Mouse (Mus musculus): ENCODE measurements around the gene Ablim2. TPM values are rescaled to one million over a fixed set of nuclear protein-coding genes. Genes with fewer than 3 reads are reported as not detected.

The Ablim2 gene
- polyA plus RNA-seq, 1 experiment: 2.2 TPM

DNA sequence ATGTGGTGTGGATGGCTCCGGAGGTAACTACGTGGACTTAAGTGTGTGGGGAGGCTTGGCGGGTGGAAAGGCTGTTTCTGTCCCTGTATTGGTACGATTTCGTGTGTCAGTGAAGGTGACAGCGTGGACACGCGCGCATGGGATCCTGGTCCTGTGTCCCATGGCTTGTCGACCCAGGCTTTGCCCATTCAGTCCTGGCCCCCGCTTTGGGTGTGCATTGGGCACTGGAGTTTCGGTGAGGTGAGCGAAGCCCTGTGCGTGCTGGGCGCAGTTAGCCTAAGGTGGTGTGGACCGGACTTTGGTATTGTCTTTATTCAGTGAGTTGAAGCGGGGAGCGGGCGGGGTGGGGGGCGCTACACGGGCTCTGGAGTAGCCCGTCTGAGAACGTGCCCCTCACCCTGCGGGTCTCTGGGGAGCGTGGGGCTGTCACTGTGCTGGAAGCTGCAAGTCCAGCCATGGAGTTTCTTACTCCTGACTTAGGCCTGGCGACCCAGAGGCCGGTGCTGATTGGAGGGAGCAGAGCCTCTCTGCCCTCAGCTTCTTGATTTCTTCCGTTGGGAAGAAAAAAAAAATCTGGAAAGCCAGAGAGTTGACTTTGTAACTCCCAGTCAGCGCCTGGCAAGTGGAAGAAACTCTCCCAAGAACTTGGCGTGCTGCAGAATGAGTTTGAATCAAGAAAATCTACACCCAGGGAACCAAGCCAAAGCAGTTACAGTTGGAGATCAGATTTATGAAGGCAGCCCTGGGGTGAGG lies 136.8 kb downstream of the Ablim2 start:
- no peak overlapping the region for H3K27ac ChIP-seq (ENCODE audit: control insufficient read depth, insufficient read depth, low read depth, low read length, poor library complexity)
- 36% methylated on average over 30 of the region's 30 CpGs for WGBS
- peak overlapping the region; percentile 73 for H3K4me3 ChIP-seq (replicated peaks; ENCODE audit: control insufficient read depth, low read depth, low read length)
- H3K4me1 ChIP-seq (ENCODE audit: control insufficient read depth, insufficient read depth, low read length): peaks cover 4% of the 10 kb centered on the region
- TF ChIP-seq POLR2A (IDR thresholded peaks at IDR 0.05; ENCODE audit: borderline replicate concordance, control insufficient read depth, low read depth, low read length) (no peak), CTCF (IDR thresholded peaks at IDR 0.05; ENCODE audit: control insufficient read depth, insufficient read depth, low read length) (no peak)

DNA sequence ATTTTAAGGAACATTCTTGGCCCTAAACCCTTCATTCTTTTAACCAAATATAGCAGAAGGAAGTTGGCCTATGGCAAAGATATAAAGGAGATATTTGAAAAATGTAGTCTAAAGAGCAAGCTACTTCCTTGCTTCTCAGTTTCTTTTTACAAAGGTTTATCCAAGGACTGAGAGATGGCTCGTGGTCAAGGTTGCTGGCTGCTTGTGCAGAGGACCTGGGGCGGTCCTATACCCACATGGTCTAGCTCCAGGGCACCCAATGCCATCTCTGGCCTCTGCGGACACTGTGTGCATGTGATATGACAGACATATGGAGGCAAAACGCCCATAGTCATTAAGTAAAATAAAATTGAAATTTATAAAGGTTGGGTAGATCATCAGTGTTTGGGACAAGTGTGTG lies 138.2 kb downstream of the Ablim2 start:
- WGBS: 63% methylated on average over 4 of the region's 4 CpGs

DNA sequence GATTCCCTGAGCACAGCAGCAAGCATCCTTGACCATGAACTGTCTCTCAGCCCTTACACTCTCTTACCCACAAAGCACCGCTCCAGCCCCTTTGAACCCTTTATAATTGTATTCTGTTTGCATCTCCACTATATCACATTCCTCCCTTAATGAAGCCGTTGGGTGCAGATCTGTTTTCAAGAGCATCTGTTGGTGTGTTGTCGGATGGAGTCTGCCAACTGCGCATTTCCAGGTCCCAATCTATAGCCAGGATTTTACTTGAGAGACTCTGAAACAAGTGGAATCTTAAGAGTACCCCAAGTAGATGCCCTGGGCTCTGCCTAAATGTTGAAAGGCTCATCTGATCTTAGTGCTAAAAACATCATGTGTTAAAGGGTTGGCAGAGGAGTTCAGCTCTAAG lies 138.9 kb downstream of the Ablim2 start:
- Histone ChIP-seq H3K27ac (ENCODE audit: control insufficient read depth, insufficient read depth, low read depth, low read length, poor library complexity) (no peak overlapping the region), H3K4me1 (ENCODE audit: control insufficient read depth, insufficient read depth, low read length) (peaks cover 7% of the 10 kb centered on the region), H3K4me3 (replicated peaks; ENCODE audit: control insufficient read depth, low read depth, low read length) (no peak overlapping the region)
- TF ChIP-seq POLR2A (IDR thresholded peaks at IDR 0.05; ENCODE audit: borderline replicate concordance, control insufficient read depth, low read depth, low read length) (no peak), CTCF (IDR thresholded peaks at IDR 0.05; ENCODE audit: control insufficient read depth, insufficient read depth, low read length) (no peak)
- 82% methylated on average over 4 of the region's 4 CpGs for WGBS

More for the DNA sequence above, 138.2 kb downstream of the Ablim2 start:
- Histone ChIP-seq H3K4me3 (replicated peaks; ENCODE audit: control insufficient read depth, low read depth, low read length) (no peak overlapping the region), H3K27ac (ENCODE audit: control insufficient read depth, insufficient read depth, low read depth, low read length, poor library complexity) (no peak overlapping the region), H3K4me1 (ENCODE audit: control insufficient read depth, insufficient read depth, low read length) (peaks cover 7% of the 10 kb centered on the region)
- TF ChIP-seq POLR2A (IDR thresholded peaks at IDR 0.05; ENCODE audit: borderline replicate concordance, control insufficient read depth, low read depth, low read length) (no peak), CTCF (IDR thresholded peaks at IDR 0.05; ENCODE audit: control insufficient read depth, insufficient read depth, low read length) (no peak)

DNA sequence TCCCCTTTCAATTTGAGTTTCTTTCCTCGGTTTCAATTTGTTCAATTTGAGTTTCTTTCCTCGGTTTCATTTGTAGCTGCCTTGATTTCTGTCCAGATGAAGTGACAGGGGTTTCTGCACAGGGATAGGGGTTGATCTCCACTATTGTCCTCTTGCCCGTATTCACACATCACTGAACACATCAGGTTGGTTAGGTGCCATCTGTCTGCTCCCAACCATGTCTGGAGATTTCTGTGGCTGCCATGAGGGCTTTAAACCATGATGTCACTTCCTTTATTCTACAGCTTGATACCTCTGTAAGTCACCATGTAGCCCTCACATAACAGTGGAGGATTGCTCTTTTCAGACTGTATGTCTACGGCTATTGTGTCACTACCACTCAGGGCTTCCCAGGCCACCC lies 139.5 kb downstream of the Ablim2 start:
- no peak for TF ChIP-seq CTCF (IDR thresholded peaks at IDR 0.05; ENCODE audit: control insufficient read depth, insufficient read depth, low read length)
- no peak for TF ChIP-seq POLR2A (IDR thresholded peaks at IDR 0.05; ENCODE audit: borderline replicate concordance, control insufficient read depth, low read depth, low read length)
- Histone ChIP-seq H3K27ac (ENCODE audit: control insufficient read depth, insufficient read depth, low read depth, low read length, poor library complexity) (no peak overlapping the region), H3K4me1 (ENCODE audit: control insufficient read depth, insufficient read depth, low read length) (peaks cover 7% of the 10 kb centered on the region), H3K4me3 (replicated peaks; ENCODE audit: control insufficient read depth, low read depth, low read length) (no peak overlapping the region)
- 64% methylated on average over 4 of the region's 4 CpGs for WGBS

DNA sequence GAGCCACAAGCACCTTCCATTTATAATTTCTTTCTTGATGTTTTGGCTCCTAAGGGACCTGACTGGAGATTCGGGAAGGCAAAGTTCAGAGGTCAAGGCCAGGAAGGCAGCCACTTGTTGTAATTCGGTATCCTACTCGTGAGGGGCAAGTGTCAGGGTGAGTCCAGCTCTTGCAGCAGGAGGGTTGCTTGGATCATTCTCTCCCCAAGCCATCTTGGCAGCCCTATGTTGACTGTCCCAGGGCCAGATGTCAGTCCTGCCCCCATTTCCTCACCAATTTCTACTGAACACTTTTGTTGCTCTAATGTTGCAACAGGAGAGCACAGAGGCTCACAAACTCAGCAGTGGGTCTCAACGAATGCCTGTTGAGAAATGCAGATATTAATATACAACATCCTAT lies 140.4 kb downstream of the Ablim2 start:
- no peak for TF ChIP-seq POLR2A (IDR thresholded peaks at IDR 0.05; ENCODE audit: borderline replicate concordance, control insufficient read depth, low read depth, low read length)
- TF ChIP-seq CTCF (IDR thresholded peaks at IDR 0.05; ENCODE audit: control insufficient read depth, insufficient read depth, low read length): no peak
- WGBS: 53% methylated on average over 4 of the region's 4 CpGs
- H3K27ac ChIP-seq (ENCODE audit: control insufficient read depth, insufficient read depth, low read depth, low read length, poor library complexity): no peak overlapping the region
- no peak overlapping the region for H3K4me3 ChIP-seq (replicated peaks; ENCODE audit: control insufficient read depth, low read depth, low read length)
- H3K4me1 ChIP-seq (ENCODE audit: control insufficient read depth, insufficient read depth, low read length): peaks cover 7% of the 10 kb centered on the region

DNA sequence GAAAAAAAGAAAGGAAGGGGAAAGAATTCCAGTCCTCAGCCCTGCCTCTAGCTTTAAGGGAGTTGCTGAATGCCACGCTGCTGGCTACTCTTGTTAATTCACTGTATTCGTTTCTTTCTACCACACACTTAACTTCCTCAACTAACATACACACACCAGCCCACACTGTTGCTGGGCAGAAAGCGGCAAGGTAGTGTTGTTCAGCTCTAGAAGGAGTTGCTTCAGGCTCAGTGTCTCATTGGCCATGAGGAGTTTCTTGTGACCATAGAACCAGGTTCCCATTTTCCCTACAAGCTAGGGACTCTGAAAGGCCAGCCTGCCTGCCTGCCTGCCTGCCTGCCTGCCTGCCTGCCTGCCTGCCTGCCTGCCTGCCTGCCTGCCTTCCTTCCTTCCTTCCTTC lies 141.3 kb downstream of the Ablim2 start:
- Histone ChIP-seq H3K4me1 (ENCODE audit: control insufficient read depth, insufficient read depth, low read length) (peaks cover 7% of the 10 kb centered on the region), H3K27ac (ENCODE audit: control insufficient read depth, insufficient read depth, low read depth, low read length, poor library complexity) (no peak overlapping the region), H3K4me3 (replicated peaks; ENCODE audit: control insufficient read depth, low read depth, low read length) (no peak overlapping the region)
- 35% methylated on average over 3 of the region's 3 CpGs for WGBS
- no peak for TF ChIP-seq CTCF (IDR thresholded peaks at IDR 0.05; ENCODE audit: control insufficient read depth, insufficient read depth, low read length)
- no peak for TF ChIP-seq POLR2A (IDR thresholded peaks at IDR 0.05; ENCODE audit: borderline replicate concordance, control insufficient read depth, low read depth, low read length)

DNA sequence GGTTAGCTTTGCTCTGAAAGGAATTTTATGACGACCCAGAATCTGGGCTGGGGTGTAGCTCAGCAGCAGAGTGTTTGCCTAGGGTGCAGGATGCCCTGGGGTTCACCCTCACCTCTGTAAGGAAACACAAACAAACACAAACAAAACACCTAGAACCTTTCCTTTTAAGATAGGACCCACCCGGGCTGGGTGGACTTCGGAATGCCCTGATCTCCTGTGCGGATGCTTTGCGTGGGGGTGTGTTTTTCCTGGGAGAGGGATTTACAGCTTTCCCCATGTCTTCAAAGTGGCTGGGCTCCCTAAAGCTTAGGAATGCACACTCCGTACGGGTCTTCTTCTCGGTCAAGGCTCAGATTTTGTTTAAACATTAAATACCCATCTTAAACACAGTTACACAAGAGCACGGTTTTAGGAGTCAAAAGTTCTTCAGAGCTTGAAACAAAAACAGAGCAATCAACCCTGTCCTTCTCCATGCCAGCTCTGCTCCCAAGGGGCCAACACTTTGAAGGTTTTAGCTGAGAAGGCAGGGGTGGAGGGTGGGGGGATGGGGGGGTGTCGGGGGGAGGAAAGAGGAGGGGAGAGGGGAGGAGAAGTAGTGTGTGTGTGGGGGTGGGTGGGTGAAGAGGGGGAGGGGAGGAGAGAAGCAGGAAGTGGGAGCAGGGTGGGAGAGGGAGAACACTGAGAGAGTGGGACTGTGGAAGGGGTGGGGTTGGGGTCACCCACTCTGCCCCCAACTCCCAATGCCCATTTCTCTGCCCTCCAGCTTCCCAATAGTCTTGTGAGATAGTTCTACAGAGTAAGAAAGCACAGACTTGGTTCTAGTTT lies 142.9 kb downstream of the Ablim2 start:
- Histone ChIP-seq H3K4me1 (ENCODE audit: control insufficient read depth, insufficient read depth, low read length) (peaks cover 5% of the 10 kb centered on the region), H3K27ac (ENCODE audit: control insufficient read depth, insufficient read depth, low read depth, low read length, poor library complexity) (no peak overlapping the region; the same call in 1 of the 2 replicates), H3K4me3 (replicated peaks; ENCODE audit: control insufficient read depth, low read depth, low read length) (no peak overlapping the region)
- WGBS: 67% methylated on average over 9 of the region's 10 CpGs
- TF ChIP-seq POLR2A (IDR thresholded peaks at IDR 0.05; ENCODE audit: borderline replicate concordance, control insufficient read depth, low read depth, low read length): no peak
- no peak for TF ChIP-seq CTCF (IDR thresholded peaks at IDR 0.05; ENCODE audit: control insufficient read depth, insufficient read depth, low read length)

DNA sequence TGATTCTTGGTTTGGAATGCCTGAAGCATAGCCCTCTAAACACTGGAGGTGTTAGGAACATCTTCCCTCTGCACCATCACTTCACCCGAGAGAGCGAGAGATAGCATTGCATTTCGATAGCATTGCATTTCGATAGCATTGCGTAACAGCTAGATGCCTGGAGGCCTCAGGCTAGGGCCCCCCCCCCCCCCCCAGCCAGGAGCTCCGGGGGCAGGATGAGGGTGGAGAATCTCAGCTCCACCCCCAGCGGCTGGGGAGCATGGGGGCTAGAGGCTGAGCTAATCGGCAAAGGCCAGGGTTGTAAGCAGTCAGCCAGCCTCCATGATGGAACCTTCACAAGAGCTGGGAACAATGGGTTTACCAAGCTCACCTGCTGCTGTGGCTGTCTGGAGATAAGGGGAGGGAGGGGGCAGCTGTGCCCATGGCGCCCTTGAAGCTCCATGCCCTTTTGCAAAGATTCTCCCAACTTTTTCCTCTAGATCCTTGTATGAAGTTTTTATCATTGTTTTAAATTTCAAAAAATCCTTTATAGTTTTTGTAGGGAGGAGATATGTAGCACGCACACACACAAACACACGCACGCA lies 143.6 kb downstream of the Ablim2 start:
- 39% methylated on average over 12 of the region's 12 CpGs for WGBS
- no peak for TF ChIP-seq POLR2A (IDR thresholded peaks at IDR 0.05; ENCODE audit: borderline replicate concordance, control insufficient read depth, low read depth, low read length)
- TF ChIP-seq CTCF (IDR thresholded peaks at IDR 0.05; ENCODE audit: control insufficient read depth, insufficient read depth, low read length): no peak
- Histone ChIP-seq H3K27ac (ENCODE audit: control insufficient read depth, insufficient read depth, low read depth, low read length, poor library complexity) (no peak overlapping the region), H3K4me1 (ENCODE audit: control insufficient read depth, insufficient read depth, low read length) (peaks cover 5% of the 10 kb centered on the region), H3K4me3 (replicated peaks; ENCODE audit: control insufficient read depth, low read depth, low read length) (no peak overlapping the region)

Data from bone marrow, adult 2 months (tissue).